Mouse (Mus musculus): ENCODE data around the gene Cd34. TPM values are rescaled to one million over a fixed set of nuclear protein-coding genes. Genes with fewer than 3 reads are reported as not detected.

Gene Cd34
- polyA plus RNA-seq, 1 experiment from 2014 or later: 58.3 TPM

GRCm38 (mm10) chr1:194977371-194977761 is 38.7 kb downstream of the Cd34 start:
- no peak for DNase-seq (ENCODE audit: low spot score)

GRCm38 (mm10) chr1:194977946-194978720 is 39.5 kb downstream of the Cd34 start:
- Histone ChIP-seq H3K27ac (ENCODE audit: low read depth, low read length) (no peak overlapping the region), H3K4me1 (replicated peaks; ENCODE audit: control insufficient read depth, insufficient read depth, low read length) (peaks cover 6% of the 10 kb centered on the region), H3K9ac (ENCODE audit: low read depth, low read length) (no peak overlapping the region), H3K4me3 (ENCODE audit: low read depth, low read length) (no peak overlapping the region), H3K27me3 (ENCODE audit: control insufficient read depth, insufficient read depth, low read length) (no peaks in the 10 kb centered on the region), H3K4me2 (replicated peaks; ENCODE audit: low read depth, low read length) (no peak overlapping the region), H3K9me3 (ENCODE audit: control insufficient read depth, low read length) (no peaks in the 10 kb centered on the region), H3K36me3 (ENCODE audit: control insufficient read depth, insufficient read depth, low read length) (no peaks in the 10 kb centered on the region)
- 56% methylated on average over 4 of the region's 5 CpGs for WGBS
- no peak for DNase-seq (ENCODE audit: low spot score)
- no peak for ATAC-seq (ENCODE audit: low FRiP score)

More at GRCm38 (mm10) chr1:194977371-194977761, 38.7 kb downstream of the Cd34 start:
- Histone ChIP-seq H3K27ac (ENCODE audit: low read depth, low read length) (no peak overlapping the region), H3K9me3 (ENCODE audit: control insufficient read depth, low read length) (no peaks in the 10 kb centered on the region), H3K4me3 (ENCODE audit: low read depth, low read length) (no peak overlapping the region), H3K4me1 (replicated peaks; ENCODE audit: control insufficient read depth, insufficient read depth, low read length) (peaks cover 6% of the 10 kb centered on the region), H3K9ac (ENCODE audit: low read depth, low read length) (no peak overlapping the region), H3K27me3 (ENCODE audit: control insufficient read depth, insufficient read depth, low read length) (no peaks in the 10 kb centered on the region), H3K4me2 (replicated peaks; ENCODE audit: low read depth, low read length) (peak overlapping the region; percentile 96), H3K36me3 (ENCODE audit: control insufficient read depth, insufficient read depth, low read length) (no peaks in the 10 kb centered on the region)
- WGBS: 18% methylated on average over 1 of the region's 1 CpGs
- no peak for ATAC-seq (ENCODE audit: low FRiP score)

GRCm38 (mm10) chr1:194980826-194981435 is 42.3 kb downstream of the Cd34 start:
- Histone ChIP-seq H3K9me3 (ENCODE audit: control insufficient read depth, low read length) (no peaks in the 10 kb centered on the region), H3K4me2 (replicated peaks; ENCODE audit: low read depth, low read length) (no peak overlapping the region), H3K4me3 (ENCODE audit: low read depth, low read length) (no peak overlapping the region), H3K27ac (ENCODE audit: low read depth, low read length) (no peak overlapping the region), H3K4me1 (replicated peaks; ENCODE audit: control insufficient read depth, insufficient read depth, low read length) (peaks cover 6% of the 10 kb centered on the region), H3K27me3 (ENCODE audit: control insufficient read depth, insufficient read depth, low read length) (no peaks in the 10 kb centered on the region), H3K36me3 (ENCODE audit: control insufficient read depth, insufficient read depth, low read length) (no peaks in the 10 kb centered on the region), H3K9ac (ENCODE audit: low read depth, low read length) (no peak overlapping the region)
- DNase-seq (ENCODE audit: low spot score) (no peak), ATAC-seq (ENCODE audit: low FRiP score) (no peak)
- 75% methylated on average over 1 of the region's 1 CpGs for WGBS

GRCm38 (mm10) chr1:194982931-194983690 is 44.5 kb downstream of the Cd34 start:
- H3K27ac ChIP-seq (ENCODE audit: low read depth, low read length): no peak overlapping the region
- H3K9me3 ChIP-seq (ENCODE audit: control insufficient read depth, low read length): no peaks in the 10 kb centered on the region
- H3K36me3 ChIP-seq (ENCODE audit: control insufficient read depth, insufficient read depth, low read length): no peaks in the 10 kb centered on the region
- no peak for ATAC-seq (ENCODE audit: low FRiP score)
- no peak overlapping the region for H3K4me2 ChIP-seq (replicated peaks; ENCODE audit: low read depth, low read length)
- no peaks in the 10 kb centered on the region for H3K4me1 ChIP-seq (replicated peaks; ENCODE audit: control insufficient read depth, insufficient read depth, low read length)
- no peak for DNase-seq (ENCODE audit: low spot score)
- 90% methylated on average over 5 of the region's 5 CpGs for WGBS
- H3K9ac ChIP-seq (ENCODE audit: low read depth, low read length): no peak overlapping the region
- H3K4me3 ChIP-seq (ENCODE audit: low read depth, low read length): no peak overlapping the region
- no peaks in the 10 kb centered on the region for H3K27me3 ChIP-seq (ENCODE audit: control insufficient read depth, insufficient read depth, low read length)

GRCm38 (mm10) chr1:194984914-194985313 is 46.3 kb downstream of the Cd34 start:
- Histone ChIP-seq H3K4me3 (ENCODE audit: low read depth, low read length) (no peak overlapping the region), H3K27ac (ENCODE audit: low read depth, low read length) (no peak overlapping the region), H3K27me3 (ENCODE audit: control insufficient read depth, insufficient read depth, low read length) (no peaks in the 10 kb centered on the region), H3K4me1 (replicated peaks; ENCODE audit: control insufficient read depth, insufficient read depth, low read length) (no peaks in the 10 kb centered on the region), H3K9me3 (ENCODE audit: control insufficient read depth, low read length) (no peaks in the 10 kb centered on the region), H3K4me2 (replicated peaks; ENCODE audit: low read depth, low read length) (no peak overlapping the region), H3K36me3 (ENCODE audit: control insufficient read depth, insufficient read depth, low read length) (no peaks in the 10 kb centered on the region), H3K9ac (ENCODE audit: low read depth, low read length) (no peak overlapping the region)
- 86% methylated on average over 3 of the region's 3 CpGs for WGBS
- DNase-seq (ENCODE audit: low spot score) (no peak), ATAC-seq (ENCODE audit: low FRiP score) (no peak)

GRCm38 (mm10) chr1:194985442-194986210 is 47.0 kb downstream of the Cd34 start:
- H3K9ac ChIP-seq (ENCODE audit: low read depth, low read length): no peak overlapping the region
- H3K27me3 ChIP-seq (ENCODE audit: control insufficient read depth, insufficient read depth, low read length): no peaks in the 10 kb centered on the region
- H3K9me3 ChIP-seq (ENCODE audit: control insufficient read depth, low read length): no peaks in the 10 kb centered on the region
- H3K4me3 ChIP-seq (ENCODE audit: low read depth, low read length): no peak overlapping the region
- no peak for ATAC-seq (ENCODE audit: low FRiP score)
- no peak for DNase-seq (ENCODE audit: low spot score)
- H3K4me2 ChIP-seq (replicated peaks; ENCODE audit: low read depth, low read length): no peak overlapping the region
- H3K36me3 ChIP-seq (ENCODE audit: control insufficient read depth, insufficient read depth, low read length): no peaks in the 10 kb centered on the region
- no peaks in the 10 kb centered on the region for H3K4me1 ChIP-seq (replicated peaks; ENCODE audit: control insufficient read depth, insufficient read depth, low read length)
- WGBS: 85% methylated on average over 4 of the region's 4 CpGs
- H3K27ac ChIP-seq (ENCODE audit: low read depth, low read length): no peak overlapping the region

GRCm38 (mm10) chr1:194989024-194989423 is 50.4 kb downstream of the Cd34 start:
- WGBS: 88% methylated on average over 1 of the region's 1 CpGs
- H3K4me3 ChIP-seq (ENCODE audit: low read depth, low read length): no peak overlapping the region
- no peaks in the 10 kb centered on the region for H3K9me3 ChIP-seq (ENCODE audit: control insufficient read depth, low read length)
- DNase-seq (ENCODE audit: low spot score) (no peak), ATAC-seq (ENCODE audit: low FRiP score) (no peak)
- H3K27me3 ChIP-seq (ENCODE audit: control insufficient read depth, insufficient read depth, low read length): no peaks in the 10 kb centered on the region
- no peak overlapping the region for H3K4me2 ChIP-seq (replicated peaks; ENCODE audit: low read depth, low read length)
- H3K9ac ChIP-seq (ENCODE audit: low read depth, low read length): no peak overlapping the region
- no peaks in the 10 kb centered on the region for H3K36me3 ChIP-seq (ENCODE audit: control insufficient read depth, insufficient read depth, low read length)
- no peak overlapping the region for H3K27ac ChIP-seq (ENCODE audit: low read depth, low read length)
- no peaks in the 10 kb centered on the region for H3K4me1 ChIP-seq (replicated peaks; ENCODE audit: control insufficient read depth, insufficient read depth, low read length)

- H3K4me2 ChIP-seq (replicated peaks; ENCODE audit: low read depth, low read length): no peak overlapping the region
- ATAC-seq (ENCODE audit: low FRiP score): no peak
- H3K9ac ChIP-seq (ENCODE audit: low read depth, low read length): no peak overlapping the region
- H3K27me3 ChIP-seq (ENCODE audit: control insufficient read depth, insufficient read depth, low read length): no peaks in the 10 kb centered on the region
- H3K27ac ChIP-seq (ENCODE audit: low read depth, low read length): no peak overlapping the region
- no peak overlapping the region for H3K4me3 ChIP-seq (ENCODE audit: low read depth, low read length)
- no peaks in the 10 kb centered on the region for H3K9me3 ChIP-seq (ENCODE audit: control insufficient read depth, low read length)
- no peak for DNase-seq (ENCODE audit: low spot score)
- no peaks in the 10 kb centered on the region for H3K36me3 ChIP-seq (ENCODE audit: control insufficient read depth, insufficient read depth, low read length)
- no peaks in the 10 kb centered on the region for H3K4me1 ChIP-seq (replicated peaks; ENCODE audit: control insufficient read depth, insufficient read depth, low read length)
- WGBS: 87% methylated on average over 2 of the region's 2 CpGs
Measured at GRCm38 (mm10) chr1:194990976-194991375, 52.4 kb downstream of the Cd34 start.
